Mouse (Mus musculus): ENCODE data around the gene Fam136a.

Gene Fam136a

DNA sequence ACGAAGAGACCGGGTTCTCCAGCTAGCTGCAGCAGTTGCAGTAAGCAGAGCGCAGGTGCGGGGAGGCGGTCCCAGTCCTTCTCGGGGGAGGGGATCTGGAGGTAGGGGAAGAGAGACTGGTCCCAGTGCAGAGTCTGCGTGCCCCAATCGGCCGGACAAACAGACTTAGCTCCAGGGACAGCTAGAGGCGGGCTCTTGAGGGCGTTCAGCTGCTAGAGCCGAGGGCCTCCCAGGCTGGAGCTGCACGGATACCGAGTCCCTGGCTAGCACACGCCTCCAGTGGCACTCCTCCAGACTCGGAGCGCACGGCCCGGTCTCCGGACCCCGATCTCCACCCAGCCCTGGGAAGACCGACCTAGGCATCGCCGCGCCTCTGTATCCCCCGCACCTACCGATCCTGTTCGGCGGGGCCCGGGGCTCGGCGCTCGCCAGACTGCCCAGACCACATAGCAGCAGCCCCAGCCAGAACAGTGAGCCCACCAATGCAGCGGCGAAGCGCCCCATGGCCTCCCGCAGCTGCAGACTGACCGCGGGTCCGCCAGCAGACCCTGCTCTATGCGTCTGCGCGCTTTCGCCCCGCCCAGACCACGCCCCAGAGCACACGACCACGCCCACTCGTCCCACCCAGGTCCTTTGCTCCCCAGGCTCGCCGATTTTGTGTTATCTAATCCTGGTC lies 31.3 kb downstream of the Fam136a start, which contains the start of gene Pcyox1:
Gene Pcyox1 (minus strand): TSS at position 574 of the 676 bp plus-strand sequence.
- DNase-seq (ENCODE audit: low spot score in 2 of 2), result peak; percentile 84 to 87

GRCm38 (mm10) chr6:86397257-86397980 lies 32.0 kb downstream of the Fam136a start:
- DNase-seq (ENCODE audit: low spot score in 2 of 2), result no peak

- no peak for DNase-seq (ENCODE audit: low spot score in 2 of 2)
These were observed 33.5 kb downstream of the Fam136a start for GRCm38 (mm10) chr6:86398986-86399385.

GRCm38 (mm10) chr6:86399995-86400394 lies 34.5 kb downstream of the Fam136a start:
- no peak for DNase-seq (ENCODE audit: low spot score in 2 of 2)

- DNase-seq (ENCODE audit: low spot score in 2 of 2), result peak; percentile 54 to 66
These were observed 35.5 kb downstream of the Fam136a start for GRCm38 (mm10) chr6:86400972-86401371.

- no peak for DNase-seq (ENCODE audit: low spot score in 2 of 2)
These were observed 37.5 kb downstream of the Fam136a start for GRCm38 (mm10) chr6:86402681-86403607.

- DNase-seq (ENCODE audit: low spot score in 2 of 2), result peak in 1 of 2 experiments; percentile 86
These were observed 38.3 kb downstream of the Fam136a start for GRCm38 (mm10) chr6:86403728-86404099.

DNA sequence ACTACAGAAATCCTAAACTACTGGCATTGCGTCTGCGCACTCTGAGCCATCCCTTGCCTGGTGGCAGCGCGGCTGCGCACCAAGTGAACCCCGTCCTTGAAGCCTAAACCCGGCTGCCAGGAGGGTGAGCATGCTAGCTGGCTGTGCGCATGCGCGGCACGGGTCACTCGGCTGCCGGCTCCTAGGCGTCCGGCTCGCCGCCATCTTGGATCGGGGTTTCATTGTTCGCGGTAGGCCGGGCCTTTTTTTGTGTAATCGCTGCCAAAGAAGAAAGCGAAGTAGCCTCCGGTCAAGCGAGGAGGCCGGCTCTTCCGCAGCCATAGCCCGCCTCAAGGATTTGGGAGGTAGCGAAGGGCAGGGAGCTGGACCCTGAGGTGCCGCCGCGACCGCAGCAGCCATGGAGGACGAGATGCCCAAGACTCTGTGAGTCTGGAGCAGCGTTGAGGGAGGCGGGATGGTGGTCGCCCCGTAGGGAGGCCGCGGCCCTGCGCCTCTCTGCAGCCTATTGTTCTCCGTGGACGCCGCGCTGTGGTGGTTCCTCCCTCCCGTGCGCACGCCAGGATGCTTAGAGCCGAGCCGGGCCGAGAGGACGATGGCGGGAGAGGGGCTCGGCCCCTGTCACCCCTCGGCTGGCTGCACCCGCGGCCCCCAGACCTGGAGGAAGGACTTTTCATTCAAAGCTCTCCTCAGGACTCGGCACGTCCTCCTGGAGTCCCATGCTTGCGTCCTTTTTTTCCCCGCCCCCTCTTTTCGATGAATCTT lies 38.8 kb downstream of the Fam136a start, which contains the start of gene Tia1:
Gene Tia1 (plus strand): TSS at position 120 of the 762 bp plus-strand sequence.
- peak; percentile 97 to 99 for DNase-seq (ENCODE audit: low spot score in 2 of 2)

DNA sequence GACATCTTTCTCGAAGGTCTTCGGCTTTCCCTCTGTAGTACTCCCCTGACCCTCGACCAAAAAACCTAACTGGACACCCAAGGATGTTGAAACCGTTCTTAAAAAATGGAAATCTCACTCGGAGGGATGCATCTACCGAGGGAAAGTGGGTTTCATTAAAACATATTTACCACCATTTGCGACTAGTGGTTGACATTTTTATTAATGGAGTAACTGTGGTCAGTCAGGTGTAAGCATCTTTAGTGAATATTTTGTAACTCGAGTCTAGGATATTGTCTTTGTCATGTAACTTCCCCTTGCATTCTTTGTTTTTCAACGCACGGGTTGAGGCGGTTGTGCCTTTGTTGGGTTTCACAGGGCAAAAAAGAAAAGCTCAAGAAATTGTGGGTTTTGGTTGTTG lies 39.5 kb downstream of the Fam136a start:
- DNase-seq (ENCODE audit: low spot score in 2 of 2), result no peak

- no peak for DNase-seq (ENCODE audit: low spot score in 2 of 2)
These were observed 40.9 kb downstream of the Fam136a start for GRCm38 (mm10) chr6:86406306-86406705.

DNA sequence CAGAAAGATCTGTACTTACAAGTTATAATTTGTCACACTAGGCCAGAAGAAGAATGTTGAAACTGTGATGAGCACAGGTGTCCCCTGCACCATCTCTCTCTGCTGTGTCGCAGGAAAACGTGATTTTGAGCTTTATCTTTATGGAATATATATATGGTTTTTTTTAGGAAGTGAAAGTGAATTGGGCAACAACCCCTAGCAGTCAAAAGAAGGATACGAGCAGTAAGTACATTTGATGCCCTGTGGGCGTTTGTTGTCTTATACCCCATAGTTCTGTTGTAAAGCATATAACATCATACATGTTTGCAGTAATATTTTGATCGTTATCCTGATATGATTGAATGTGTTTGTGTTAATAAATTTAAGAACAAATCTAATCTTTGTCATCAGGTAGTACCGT lies 53.3 kb downstream of the Fam136a start:
- no peak for DNase-seq (ENCODE audit: low spot score in 2 of 2)

- DNase-seq (ENCODE audit: low spot score in 2 of 2), result no peak
These were observed 53.8 kb downstream of the Fam136a start for GRCm38 (mm10) chr6:86419239-86419638.

Measured in urinary bladder, postnatal 4 days (tissue).